Mouse (Mus musculus) stomach, embryonic 15.5 days (tissue): ENCODE data around the gene 2210408I21Rik. TPM values are rescaled to one million over a fixed set of nuclear protein-coding genes. Genes with fewer than 3 reads are reported as not detected.

Experiments
- ATAC-seq: fragments of 200-750 bp; cut with Nextera tagmentation; 2 replicates; pipeline ENCODE4 v1.8.0; 2017; ENCODE audit warnings: low read depth, moderate number of reproducible peaks, moderate TSS enrichment; ENCODE audit not compliant: insufficient read depth, low FRiP score
- H3K27ac ChIP-seq: fragments of 300-500 bp; sonication (generic); 2 replicates; pipeline ENCODE4 v1.5.1; 2015; ENCODE audit warnings: mild to moderate bottlenecking, inconsistent platforms
- H3K27me3 ChIP-seq: fragments of 300-500 bp; sonication (generic); replicated peaks from 2 replicates; pipeline ENCODE4 v1.6.1; 2015; ENCODE audit warnings: inconsistent platforms
- H3K36me3 ChIP-seq: fragments of 300-500 bp; sonication (generic); 2 replicates; pipeline ENCODE4 v1.6.1; 2015; ENCODE audit warnings: inconsistent platforms
- H3K4me1 ChIP-seq: fragments of 300-500 bp; sonication (generic); 2 replicates; pipeline ENCODE4 v1.6.1; 2015; ENCODE audit warnings: inconsistent platforms
- H3K4me2 ChIP-seq: fragments of 300-500 bp; sonication (generic); 2 replicates; pipeline ENCODE4 v1.6.1; 2015; ENCODE audit warnings: mild to moderate bottlenecking, inconsistent platforms
- H3K4me3 ChIP-seq: fragments of 300-500 bp; sonication (generic); replicated peaks from 2 replicates; pipeline ENCODE4 v1.5.1; 2015; ENCODE audit warnings: inconsistent platforms
- H3K9ac ChIP-seq: fragments of 300-500 bp; sonication (generic); 2 replicates; pipeline ENCODE4 v1.6.1; 2015; ENCODE audit warnings: inconsistent platforms
- H3K9me3 ChIP-seq: fragments of 300-500 bp; sonication (generic); 2 replicates; pipeline ENCODE4 v1.6.1; 2016; ENCODE audit warnings: inconsistent platforms
- WGBS: fragments of 180-500 bp; shearing (Covaris S2); methylation state at CpG from one replicate; pipeline ENCODE4 v1.1.7; 2015; 5-methylcytosine and 5-hydroxymethylcytosine counted together
- polyA plus RNA-seq: library from polyadenylated mRNA; unstranded; fragments of >200 nt; fragmentation: Nextera tagmentation; extraction: Ambion mirVana; gene quantifications from 2 replicates; pipeline ENCODE4 v1.2.1, GENCODE M21; 2015

Gene 2210408I21Rik
- polyA plus RNA-seq, 1 experiment from 2014 or later = 7.1 TPM

DNA sequence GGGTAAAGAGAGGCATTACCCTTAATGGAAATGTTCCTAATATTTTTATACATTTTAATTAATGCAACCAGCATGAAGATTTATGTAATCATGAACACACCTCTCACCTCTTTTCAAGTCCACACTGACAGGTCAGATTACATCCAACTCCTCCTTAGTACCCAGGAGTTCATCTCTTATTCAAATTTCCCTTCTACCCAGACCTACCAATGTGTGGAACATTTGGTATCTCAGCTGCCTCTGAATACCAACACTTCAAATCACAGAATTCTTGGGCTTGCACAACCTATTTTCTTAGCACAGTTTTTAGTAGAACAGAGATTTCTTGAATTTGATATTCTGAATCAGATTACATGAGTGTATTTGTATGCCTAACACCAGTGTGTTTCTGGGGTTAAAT, 394.4 kb downstream of the 2210408I21Rik start:
- no peak overlapping the region for H3K4me3 ChIP-seq
- no peak overlapping the region for H3K9ac ChIP-seq
- H3K36me3 ChIP-seq = no peaks in the 10 kb centered on the region
- H3K4me2 ChIP-seq = no peak overlapping the region
- no peaks in the 10 kb centered on the region for H3K9me3 ChIP-seq
- ATAC-seq = no peak
- H3K27me3 ChIP-seq = no peaks in the 10 kb centered on the region
- H3K4me1 ChIP-seq = no peaks in the 10 kb centered on the region
- no peak overlapping the region for H3K27ac ChIP-seq

DNA sequence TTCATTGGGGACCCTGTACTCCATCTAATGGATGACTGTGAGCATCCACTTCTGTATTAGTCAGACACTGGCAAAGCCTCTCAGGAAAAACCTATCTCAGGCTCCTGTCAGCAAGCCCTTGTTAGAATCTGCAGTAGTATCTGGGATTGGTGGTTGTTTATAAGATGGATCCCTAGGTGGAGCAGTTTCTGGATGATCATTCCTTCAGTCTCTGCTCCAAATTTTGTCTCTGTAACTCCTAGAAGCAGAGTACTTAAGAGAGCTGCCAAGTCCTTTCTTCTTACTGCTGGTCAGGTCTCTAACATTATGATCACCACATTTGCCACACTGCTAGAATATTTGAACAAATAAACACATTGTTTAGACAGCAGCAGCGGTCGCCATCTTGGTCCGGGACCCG, 402.1 kb downstream of the 2210408I21Rik start:
- no peaks in the 10 kb centered on the region for H3K9me3 ChIP-seq
- WGBS = 87% methylated on average over 4 of the region's 4 CpGs
- no peaks in the 10 kb centered on the region for H3K4me1 ChIP-seq
- no peaks in the 10 kb centered on the region for H3K27me3 ChIP-seq
- no peak overlapping the region for H3K4me2 ChIP-seq
- H3K9ac ChIP-seq = no peak overlapping the region
- H3K27ac ChIP-seq = no peak overlapping the region
- H3K4me3 ChIP-seq = no peak overlapping the region
- H3K36me3 ChIP-seq = no peaks in the 10 kb centered on the region
- no peak for ATAC-seq

DNA sequence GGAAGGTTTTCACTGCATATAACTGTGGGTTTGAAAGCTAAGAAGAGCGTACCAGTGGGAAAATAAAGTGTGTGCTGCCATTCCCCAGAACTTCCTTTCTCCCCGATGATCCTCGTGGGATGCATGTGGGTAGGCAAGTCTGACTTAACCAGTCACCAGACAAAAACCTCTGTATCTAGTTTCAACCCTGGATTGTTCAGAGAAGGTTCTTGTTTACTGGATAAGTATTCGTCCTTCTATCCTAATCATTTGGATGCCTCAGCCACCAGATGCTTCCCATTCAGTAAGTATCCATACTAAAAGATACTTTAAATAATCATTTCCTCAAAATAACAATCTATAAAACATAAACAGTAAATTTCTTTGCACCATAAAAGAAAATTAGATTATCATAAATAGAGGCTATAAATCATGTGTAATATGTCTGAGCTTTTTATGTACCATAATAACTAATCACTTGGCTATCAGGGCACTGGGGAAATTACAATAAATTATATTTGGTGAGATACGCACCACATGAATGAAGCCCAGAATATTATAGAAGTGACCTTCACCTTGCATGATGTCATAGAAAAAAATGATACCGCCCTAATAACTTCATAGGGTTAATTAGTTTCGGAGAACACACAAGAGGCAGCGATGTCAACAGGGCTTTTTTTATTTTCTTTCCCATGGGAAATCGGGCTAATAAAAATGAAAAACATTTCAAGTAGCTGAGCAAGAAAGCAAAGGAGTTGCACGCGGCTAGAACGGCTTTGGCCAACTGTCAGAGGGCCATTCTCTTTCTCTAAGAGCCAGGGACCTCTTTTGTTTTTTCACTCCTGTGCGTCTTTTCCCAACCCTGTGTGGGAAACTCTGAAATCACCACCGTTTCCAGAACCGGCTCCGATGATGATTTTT, 412.4 kb downstream of the 2210408I21Rik start:
- H3K36me3 ChIP-seq = no peaks in the 10 kb centered on the region
- H3K4me2 ChIP-seq = no peak overlapping the region
- no peaks in the 10 kb centered on the region for H3K4me1 ChIP-seq
- H3K4me3 ChIP-seq = no peak overlapping the region
- no peak overlapping the region for H3K27ac ChIP-seq
- no peaks in the 10 kb centered on the region for H3K27me3 ChIP-seq
- ATAC-seq = no peak
- no peaks in the 10 kb centered on the region for H3K9me3 ChIP-seq
- 60% methylated on average over 16 of the region's 16 CpGs for WGBS
- H3K9ac ChIP-seq = no peak overlapping the region

DNA sequence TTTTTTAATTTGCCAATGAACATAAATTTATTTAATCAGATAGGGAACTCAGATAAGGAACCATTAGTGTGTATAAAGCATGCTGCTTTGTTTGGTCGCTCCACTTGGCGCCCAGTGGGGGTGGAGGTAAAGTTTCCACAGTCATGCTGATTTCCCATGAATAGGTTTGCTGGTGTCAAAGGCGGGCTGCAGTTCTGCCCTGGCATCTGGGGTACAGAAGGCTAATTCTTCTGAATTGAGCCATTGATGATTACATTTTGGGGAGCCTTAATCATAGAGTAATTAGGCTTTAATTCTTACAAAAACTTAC, 413.0 kb downstream of the 2210408I21Rik start:
- ATAC-seq = no peak

DNA sequence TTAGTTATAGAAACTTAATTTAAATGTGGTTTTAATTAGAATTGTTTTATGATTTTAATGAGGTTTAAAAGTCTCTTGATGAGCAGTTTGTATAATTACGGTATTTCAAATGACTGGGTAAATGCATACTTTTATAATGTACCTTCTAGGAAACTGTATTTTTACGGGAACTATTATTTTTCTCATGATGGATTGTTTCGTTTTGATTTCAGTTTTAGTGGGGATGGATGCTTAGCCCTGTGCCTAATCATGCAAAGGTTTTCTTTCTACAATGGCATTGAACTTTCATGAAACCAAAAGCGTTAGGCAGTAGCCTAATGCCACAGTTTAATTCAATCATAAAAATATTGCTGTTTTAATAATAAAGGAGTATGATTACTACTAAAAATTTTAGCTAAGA, 413.4 kb downstream of the 2210408I21Rik start:
- Histone ChIP-seq H3K4me1 (no peaks in the 10 kb centered on the region), H3K36me3 (no peaks in the 10 kb centered on the region), H3K27me3 (no peaks in the 10 kb centered on the region), H3K4me3 (no peak overlapping the region), H3K27ac (no peak overlapping the region), H3K9ac (no peak overlapping the region), H3K4me2 (no peak overlapping the region), H3K9me3 (no peaks in the 10 kb centered on the region)
- 81% methylated on average over 4 of the region's 4 CpGs for WGBS
- ATAC-seq = no peak

More for the DNA sequence above, 413.0 kb downstream of the 2210408I21Rik start:
- no peak overlapping the region for H3K9ac ChIP-seq
- H3K36me3 ChIP-seq = no peaks in the 10 kb centered on the region
- H3K4me2 ChIP-seq = no peak overlapping the region
- H3K9me3 ChIP-seq = no peaks in the 10 kb centered on the region
- H3K4me1 ChIP-seq = no peaks in the 10 kb centered on the region
- H3K27me3 ChIP-seq = no peaks in the 10 kb centered on the region
- no peak overlapping the region for H3K27ac ChIP-seq
- 37% methylated on average over 3 of the region's 3 CpGs for WGBS
- no peak overlapping the region for H3K4me3 ChIP-seq

DNA sequence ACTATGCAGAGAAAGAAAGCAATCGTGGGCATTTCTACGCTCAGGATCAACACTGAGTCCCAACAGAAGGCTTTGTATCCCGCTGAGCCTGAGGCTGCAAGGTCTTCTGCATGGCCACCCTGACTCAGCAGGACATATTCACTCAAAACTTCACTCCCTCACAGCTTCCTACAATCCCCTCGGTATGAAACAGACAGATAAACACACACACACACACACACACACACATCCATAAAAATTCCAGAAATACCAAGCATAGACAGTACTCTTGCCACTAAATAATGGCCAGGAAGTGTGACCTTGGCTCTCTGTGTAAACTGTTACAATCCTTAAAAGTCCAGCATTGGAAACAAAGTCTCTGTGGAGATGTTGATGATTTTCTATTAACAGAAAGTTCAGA, 458.7 kb downstream of the 2210408I21Rik start:
- H3K9ac ChIP-seq = no peak overlapping the region
- WGBS = 48% methylated on average over 4 of the region's 4 CpGs
- no peaks in the 10 kb centered on the region for H3K36me3 ChIP-seq
- no peak overlapping the region for H3K4me2 ChIP-seq
- H3K4me1 ChIP-seq = no peaks in the 10 kb centered on the region
- no peak overlapping the region for H3K4me3 ChIP-seq
- H3K27me3 ChIP-seq = no peaks in the 10 kb centered on the region
- no peak for ATAC-seq
- no peak overlapping the region for H3K27ac ChIP-seq
- H3K9me3 ChIP-seq = no peaks in the 10 kb centered on the region

DNA sequence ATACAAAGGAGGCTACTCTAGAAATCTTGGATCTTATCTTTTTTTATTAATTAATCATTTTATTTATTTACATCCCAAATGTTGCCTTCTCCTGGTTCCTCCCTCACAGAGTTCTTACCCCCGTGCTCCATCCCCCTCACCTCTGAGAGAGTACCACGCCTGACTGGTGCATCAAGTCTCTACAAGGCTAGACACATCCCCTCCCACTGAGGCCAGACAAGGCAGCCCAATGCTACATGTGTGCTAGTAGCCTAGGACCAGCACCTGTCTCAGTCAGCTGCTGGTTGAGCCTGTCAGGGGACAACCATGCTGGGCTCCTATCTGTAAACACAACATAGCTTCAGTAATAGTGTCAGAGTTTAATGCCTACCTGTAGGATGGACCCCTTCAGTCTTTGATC, 480.0 kb downstream of the 2210408I21Rik start:
- Histone ChIP-seq H3K4me3 (no peak overlapping the region), H3K9ac (no peak overlapping the region), H3K27ac (no peak overlapping the region), H3K27me3 (no peaks in the 10 kb centered on the region), H3K4me2 (no peak overlapping the region), H3K9me3 (no peaks in the 10 kb centered on the region), H3K4me1 (no peaks in the 10 kb centered on the region), H3K36me3 (no peaks in the 10 kb centered on the region)
- WGBS = 84% methylated on average over 2 of the region's 2 CpGs
- no peak for ATAC-seq

Other genes starting within 250 kb of the 2210408I21Rik start
- 32.2 and 33.1 TPM in 2 replicates for gene Slf1, start 67 bp upstream of the 2210408I21Rik start, polyA plus RNA-seq